In genomic region chr15:56077838-56078567, GRCm38 (mm10) we compare ENCODE assay signal across 9 mouse cellular contexts.
DNase-seq lines count a peak whose midpoint lies in the region; ATAC-seq and TF ChIP-seq lines count a peak whose summit lies in the region.
"Had no signal": no experiment of that assay in that cellular context is flagged by ENCODE, and none has a peak within 500 bp of the region (broad histone marks: within the 10 kb centered on the region; RNA-seq: fewer than 3 reads in every experiment).

No protein-coding gene starts in this region.

- H3K9ac ChIP-seq in embryonic facial prominence, embryonic 14.5 days (ENCODE audit: low read depth, low read length), result no peak overlapping the region
- H3K9ac ChIP-seq in kidney, embryonic 15.5 days, result no peak overlapping the region
- no peak overlapping the region for H3K9ac ChIP-seq in neural tube, embryonic 11.5 days (ENCODE audit: low read length)
- H3K9ac ChIP-seq in liver, postnatal 0 days (replicated peaks), result no peak overlapping the region

- no peaks in the 10 kb centered on the region for H3K27me3 ChIP-seq in embryonic facial prominence, embryonic 14.5 days (replicated peaks; ENCODE audit: control insufficient read depth, insufficient read depth, low read length)
- no peaks in the 10 kb centered on the region for H3K27me3 ChIP-seq in kidney, embryonic 15.5 days
- no peaks in the 10 kb centered on the region for H3K27me3 ChIP-seq in neural tube, embryonic 11.5 days (ENCODE audit: control insufficient read depth, insufficient read depth, low read length)
- H3K27me3 ChIP-seq in liver, postnatal 0 days (ENCODE audit: insufficient read depth, low read length), result no peaks in the 10 kb centered on the region
- H3K27me3 ChIP-seq: CH12.LX had no signal

- peak overlapping the region; percentile 36 for H3K27ac ChIP-seq in embryonic facial prominence, embryonic 14.5 days (replicated peaks; ENCODE audit: low read depth, low read length)
- 0 out of 2 replicates have a peak overlapping the region, but pooled peaks have one; percentile 38 for H3K27ac ChIP-seq in kidney, embryonic 15.5 days
- no peak overlapping the region for H3K27ac ChIP-seq in neural tube, embryonic 11.5 days (ENCODE audit: low read depth, low read length)
- no peak overlapping the region for H3K27ac ChIP-seq in liver, postnatal 0 days (ENCODE audit: low read depth)

- peak; percentile 14 for DNase-seq in gastrocnemius, adult 18-20 months (ENCODE audit: low spot score)
- DNase-seq in gastrocnemius, adult 8-10 months (ENCODE audit: low spot score in 2 of 2), result no peak
- DNase-seq in embryonic facial prominence, embryonic 14.5 days (ENCODE audit: low spot score), result peak; percentile 92
- DNase-seq in neural tube, embryonic 11.5 days (ENCODE audit: low spot score), result peak; percentile 57
- DNase-seq in c-Kit-positive CD71-positive TER-119-positive erythroid progenitor cells, embryonic 14.5 days (ENCODE audit: low spot score), result no peak
- no peak for DNase-seq in layer of hippocampus, postnatal 25 days (ENCODE audit: extremely low spot score in 1 of 2, low spot score in 1 of 2)
- no peak for DNase-seq in liver, postnatal 0 days

- H3K4me3 ChIP-seq in embryonic facial prominence, embryonic 14.5 days (ENCODE audit: low read depth, low read length), result 0 out of 2 replicates have a peak overlapping the region, but pooled peaks have one; percentile 3
- H3K4me3 ChIP-seq in kidney, embryonic 15.5 days (replicated peaks), result no peak overlapping the region
- H3K4me3 ChIP-seq in neural tube, embryonic 11.5 days (ENCODE audit: low read depth, low read length), result no peak overlapping the region
- no peak overlapping the region for H3K4me3 ChIP-seq in liver, postnatal 0 days (ENCODE audit: low read depth, low read length)

- TF ChIP-seq CTCF in liver, postnatal 0 days (IDR thresholded peaks at IDR 0.05; ENCODE audit: low read depth), result no peak

- WGBS in embryonic facial prominence, embryonic 14.5 days, result 35% methylated on average over 11 of the region's 11 CpGs
- 60% methylated on average over 11 of the region's 11 CpGs for WGBS in kidney, embryonic 15.5 days
- 46% methylated on average over 11 of the region's 11 CpGs for WGBS in neural tube, embryonic 11.5 days
- WGBS in liver, postnatal 0 days (ENCODE audit: insufficient replicate concordance), result 67% methylated on average over 11 of the region's 11 CpGs

- H3K9me3 ChIP-seq in embryonic facial prominence, embryonic 14.5 days (ENCODE audit: control insufficient read depth, low read length), result no peaks in the 10 kb centered on the region
- H3K9me3 ChIP-seq in kidney, embryonic 15.5 days (replicated peaks), result no peaks in the 10 kb centered on the region
- no peaks in the 10 kb centered on the region for H3K9me3 ChIP-seq in neural tube, embryonic 11.5 days (ENCODE audit: control insufficient read depth, low read length)
- H3K9me3 ChIP-seq in liver, postnatal 0 days (ENCODE audit: low read length), result no peaks in the 10 kb centered on the region

- ATAC-seq in embryonic facial prominence, embryonic 14.5 days (ENCODE audit: low read depth), result peak; percentile 93
- ATAC-seq in kidney, embryonic 15.5 days (replicated peaks; ENCODE audit: low FRiP score), result 0 out of 2 replicates have a peak, but pooled peaks have one; percentile 43
- peak; percentile 87 for ATAC-seq in neural tube, embryonic 11.5 days (ENCODE audit: insufficient read depth, low FRiP score, low TSS enrichment)
- ATAC-seq in liver, postnatal 0 days, result no peak

- H3K4me1 ChIP-seq in embryonic facial prominence, embryonic 14.5 days (ENCODE audit: control insufficient read depth, insufficient read depth, low read length), result peaks cover 13% of the 10 kb centered on the region
- 0 out of 2 replicates have a peak, but pooled peaks cover 3% of the 10 kb centered on the region for H3K4me1 ChIP-seq in kidney, embryonic 15.5 days
- H3K4me1 ChIP-seq in neural tube, embryonic 11.5 days (ENCODE audit: control insufficient read depth, insufficient read depth, low read length), result 0 out of 2 replicates have a peak, but pooled peaks cover 5% of the 10 kb centered on the region
- no peaks in the 10 kb centered on the region for H3K4me1 ChIP-seq in liver, postnatal 0 days (ENCODE audit: insufficient read depth)

- TF ChIP-seq EP300 in liver, postnatal 0 days (IDR thresholded peaks at IDR 0.05; ENCODE audit: low read depth), result no peak

- no peaks in the 10 kb centered on the region for H3K36me3 ChIP-seq in embryonic facial prominence, embryonic 14.5 days (ENCODE audit: control insufficient read depth, insufficient read depth, low read length)
- no peaks in the 10 kb centered on the region for H3K36me3 ChIP-seq in kidney, embryonic 15.5 days
- H3K36me3 ChIP-seq in neural tube, embryonic 11.5 days (ENCODE audit: control insufficient read depth, insufficient read depth, low read length), result no peaks in the 10 kb centered on the region
- H3K36me3 ChIP-seq in liver, postnatal 0 days (replicated peaks; ENCODE audit: insufficient read depth, low read length), result no peaks in the 10 kb centered on the region

- H3K4me2 ChIP-seq in embryonic facial prominence, embryonic 14.5 days (ENCODE audit: low read depth, low read length), result peak overlapping the region; percentile 42
- H3K4me2 ChIP-seq in kidney, embryonic 15.5 days, result no peak overlapping the region
- peak overlapping the region; percentile 9; the same call in 1 of the 2 replicates for H3K4me2 ChIP-seq in neural tube, embryonic 11.5 days (ENCODE audit: low read depth)
- no peak overlapping the region for H3K4me2 ChIP-seq in liver, postnatal 0 days (ENCODE audit: low read depth, low read length)

Comparison
In these comparisons a context has a peak if more than half of its experiments do, and no peak if none do; other contexts are left out.
1. DNase-seq: peak in gastrocnemius, adult 18-20 months (single experiment), embryonic facial prominence, embryonic 14.5 days (single experiment) and neural tube, embryonic 11.5 days (single experiment); none in gastrocnemius, adult 8-10 months (0 of 2), c-Kit-positive CD71-positive TER-119-positive erythroid progenitor cells, embryonic 14.5 days (single experiment), layer of hippocampus, postnatal 25 days (0 of 2) and liver, postnatal 0 days (single experiment).
2. H3K27ac ChIP-seq: peak in embryonic facial prominence, embryonic 14.5 days (single experiment) and kidney, embryonic 15.5 days (single experiment); none in neural tube, embryonic 11.5 days (single experiment) and liver, postnatal 0 days (single experiment).
3. H3K4me2 ChIP-seq: peak in embryonic facial prominence, embryonic 14.5 days (single experiment) and neural tube, embryonic 11.5 days (single experiment); none in kidney, embryonic 15.5 days (single experiment) and liver, postnatal 0 days (single experiment).